Mouse (Mus musculus): ENCODE results near the gene Zfp39.

The Zfp39 gene

DNA sequence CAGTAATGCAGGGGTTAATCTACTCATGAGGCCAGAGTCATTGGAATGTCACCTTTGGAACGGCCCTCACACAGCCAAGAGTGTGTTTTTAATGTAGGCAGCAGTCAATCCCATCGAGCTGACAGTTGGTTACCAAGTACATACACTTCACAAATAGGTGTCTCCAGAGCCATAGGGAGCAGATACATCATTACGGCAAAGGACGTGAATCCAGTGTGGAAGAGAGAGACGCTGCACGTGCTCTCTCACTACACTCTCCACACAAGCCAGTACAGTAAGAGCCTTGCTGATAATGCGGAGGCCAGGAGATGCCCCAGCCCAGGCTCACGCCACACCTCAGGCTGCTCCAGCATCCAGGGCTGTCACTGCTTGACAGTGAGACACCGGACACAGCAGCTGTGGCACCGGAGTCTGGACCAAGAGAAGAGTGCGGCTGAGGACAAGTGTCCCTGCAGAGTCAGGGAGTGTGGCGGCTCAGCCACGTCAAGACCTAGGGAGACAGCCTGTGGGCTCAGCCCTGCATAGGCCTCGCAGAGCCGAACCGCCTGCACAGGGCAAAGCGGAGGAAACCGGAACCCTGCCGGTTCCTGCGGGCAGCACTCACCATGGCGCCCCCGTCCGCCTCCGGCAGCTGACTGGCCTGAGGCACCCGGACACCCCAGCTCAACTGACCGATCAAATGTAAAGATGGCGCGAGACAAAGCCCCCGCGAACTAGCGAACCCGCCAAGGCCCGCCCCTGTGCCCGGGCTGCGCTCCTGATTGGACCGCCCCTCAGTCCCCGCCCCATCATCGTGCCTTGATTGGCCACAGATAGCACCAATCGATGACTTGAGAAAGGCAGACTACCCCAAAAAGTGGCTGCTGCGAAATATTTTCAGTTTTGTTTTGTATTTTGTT, at the start of gene Zfp39:
Gene Zfp39, minus strand, starts transcription at position 715 of the 899 bp plus-strand sequence.
- peak; percentile 98 for DNase-seq

DNA sequence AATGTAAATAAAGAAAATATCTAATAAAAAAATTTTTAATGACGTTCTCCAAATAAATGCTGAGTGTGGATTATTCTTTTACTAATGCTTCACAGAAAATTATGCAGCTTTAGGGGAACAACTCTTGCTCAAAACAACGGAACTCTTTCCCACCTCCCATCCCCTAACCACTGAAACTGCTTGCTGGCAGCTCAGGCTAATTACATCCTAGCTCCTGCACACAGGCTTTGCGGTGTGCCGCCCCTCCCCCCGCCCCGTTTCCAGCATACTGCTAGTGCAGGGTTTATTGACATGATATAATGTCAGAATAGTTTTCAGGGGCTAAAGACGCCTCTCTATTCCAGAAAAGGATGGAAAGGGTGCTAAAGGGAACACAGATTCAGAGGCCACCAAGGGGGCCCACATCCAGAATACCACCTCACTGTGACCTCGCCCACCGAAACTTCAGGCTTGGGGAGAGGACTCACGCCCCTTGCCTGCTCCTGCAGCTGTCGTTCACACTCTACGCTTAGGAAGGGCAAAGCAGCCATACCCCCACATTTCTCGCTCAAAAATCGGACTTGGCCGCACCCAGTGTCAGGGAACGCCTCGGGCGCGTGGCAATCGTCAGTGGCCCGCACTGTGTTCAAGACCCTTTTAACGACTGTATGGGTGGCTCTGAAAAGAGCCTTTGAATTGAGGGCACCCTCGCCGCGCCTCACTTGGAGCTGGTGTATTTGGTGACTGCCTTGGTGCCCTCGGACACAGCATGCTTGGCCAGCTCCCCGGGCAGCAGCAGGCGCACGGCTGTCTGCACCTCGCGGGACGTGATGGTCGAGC, 49.5 kb upstream of the Zfp39 start:
- DNase-seq = peak; percentile 59

DNA sequence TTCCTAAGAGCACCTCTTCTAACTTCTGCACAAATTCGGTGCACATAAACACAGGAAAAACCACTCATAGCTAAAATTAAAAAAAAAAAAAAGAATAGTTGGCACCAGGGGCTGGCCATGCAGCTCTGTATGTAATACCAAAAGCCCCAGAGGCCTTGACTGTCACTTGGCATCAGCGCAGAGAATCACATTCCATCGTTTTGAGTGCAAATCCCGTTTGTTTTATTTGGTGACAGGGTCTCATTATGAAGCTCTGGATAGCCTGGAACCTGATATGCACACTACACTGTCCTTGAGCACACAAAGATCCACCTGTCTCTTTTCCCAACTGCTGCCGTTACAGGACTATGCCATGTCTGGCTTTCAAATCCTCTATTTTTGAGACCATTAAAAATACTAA, 47.2 kb upstream of the Zfp39 start:
- no peak for DNase-seq

DNA sequence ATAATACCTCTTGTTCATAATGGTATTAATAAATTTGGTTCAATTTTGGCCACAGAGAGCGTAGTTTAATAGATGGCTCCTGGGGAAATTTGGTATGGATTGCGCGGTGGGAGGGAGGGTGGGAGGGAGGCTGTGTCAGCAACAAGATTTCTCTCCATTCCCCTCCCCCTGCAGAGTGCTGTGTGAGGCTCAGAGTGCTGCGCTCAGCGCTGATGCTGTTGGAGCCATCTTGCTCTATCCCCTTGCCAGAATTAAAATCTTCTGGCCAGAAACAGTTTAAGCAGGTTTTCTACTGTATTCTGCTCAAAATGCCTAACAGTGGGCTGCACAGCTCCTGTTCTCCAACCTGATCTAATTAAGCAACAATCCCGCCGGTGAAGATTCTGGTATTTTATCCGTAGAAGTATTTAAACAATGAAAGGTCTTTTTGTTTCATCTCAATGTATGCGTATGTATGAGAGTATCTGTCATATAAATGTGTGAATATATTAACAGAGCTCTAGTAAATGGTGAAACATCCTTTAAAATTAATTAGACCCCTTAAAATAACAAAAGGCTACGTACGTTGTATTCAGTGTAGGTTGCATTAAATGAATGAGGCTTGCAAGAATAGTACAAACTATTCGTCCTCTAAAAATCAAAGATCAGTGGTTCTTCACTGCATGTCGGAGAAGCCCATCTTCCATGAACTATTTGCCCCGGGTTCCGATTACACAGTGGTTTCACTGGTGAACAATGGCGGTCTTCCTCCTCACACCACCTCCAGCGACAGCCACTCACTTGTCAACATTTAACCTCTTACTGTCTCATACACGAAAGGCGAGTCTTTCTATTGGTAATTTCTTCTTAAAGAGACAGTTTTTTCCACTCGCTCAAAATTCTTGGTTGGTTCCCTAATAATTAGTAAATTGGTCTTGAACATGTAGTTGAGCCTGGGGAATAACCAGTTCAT, 45.7 kb upstream of the Zfp39 start:
- peak; percentile 54 for DNase-seq

DNA sequence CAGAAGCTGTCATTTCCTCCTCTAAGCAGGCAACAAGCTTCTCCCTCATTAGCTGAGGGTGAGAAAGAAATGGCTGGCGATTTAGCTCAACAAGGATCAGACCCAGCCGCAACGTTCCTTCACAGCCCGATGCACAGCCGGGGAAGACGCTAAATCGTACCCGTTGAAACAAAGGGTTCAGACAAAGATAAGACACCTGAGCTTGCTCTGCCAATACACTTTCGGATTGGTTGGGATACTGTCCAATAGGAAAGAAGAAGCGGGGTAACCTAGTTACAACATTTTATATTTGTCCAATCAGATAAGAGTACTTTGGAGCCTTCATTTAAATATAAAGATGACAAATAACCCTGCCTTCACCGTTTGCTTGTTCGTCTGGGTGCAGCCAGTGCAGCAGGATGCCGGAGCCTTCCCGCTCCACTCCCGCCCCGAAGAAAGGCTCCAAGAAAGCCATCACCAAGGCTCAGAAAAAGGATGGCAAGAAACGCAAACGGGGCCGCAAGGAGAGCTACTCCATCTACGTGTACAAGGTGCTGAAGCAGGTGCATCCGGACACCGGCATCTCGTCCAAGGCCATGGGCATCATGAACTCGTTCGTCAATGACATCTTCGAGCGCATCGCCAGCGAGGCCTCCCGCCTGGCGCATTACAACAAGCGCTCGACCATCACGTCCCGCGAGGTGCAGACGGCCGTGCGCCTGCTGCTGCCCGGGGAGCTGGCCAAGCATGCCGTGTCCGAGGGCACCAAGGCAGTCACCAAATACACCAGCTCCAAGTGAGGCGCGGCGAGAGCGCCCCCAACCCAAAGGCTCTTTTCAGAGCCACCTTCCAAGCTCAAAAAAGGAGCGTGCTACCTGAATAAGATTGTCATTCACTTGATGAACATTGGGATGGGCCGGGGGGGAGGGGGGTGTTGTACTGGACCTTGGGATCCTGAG, 44.8 kb upstream of the Zfp39 start, which contains the start of gene Hist3h2ba:
Gene Hist3h2ba, plus strand, starts transcription at position 379 of the 938 bp plus-strand sequence.
- peak; percentile 85 for DNase-seq

DNA sequence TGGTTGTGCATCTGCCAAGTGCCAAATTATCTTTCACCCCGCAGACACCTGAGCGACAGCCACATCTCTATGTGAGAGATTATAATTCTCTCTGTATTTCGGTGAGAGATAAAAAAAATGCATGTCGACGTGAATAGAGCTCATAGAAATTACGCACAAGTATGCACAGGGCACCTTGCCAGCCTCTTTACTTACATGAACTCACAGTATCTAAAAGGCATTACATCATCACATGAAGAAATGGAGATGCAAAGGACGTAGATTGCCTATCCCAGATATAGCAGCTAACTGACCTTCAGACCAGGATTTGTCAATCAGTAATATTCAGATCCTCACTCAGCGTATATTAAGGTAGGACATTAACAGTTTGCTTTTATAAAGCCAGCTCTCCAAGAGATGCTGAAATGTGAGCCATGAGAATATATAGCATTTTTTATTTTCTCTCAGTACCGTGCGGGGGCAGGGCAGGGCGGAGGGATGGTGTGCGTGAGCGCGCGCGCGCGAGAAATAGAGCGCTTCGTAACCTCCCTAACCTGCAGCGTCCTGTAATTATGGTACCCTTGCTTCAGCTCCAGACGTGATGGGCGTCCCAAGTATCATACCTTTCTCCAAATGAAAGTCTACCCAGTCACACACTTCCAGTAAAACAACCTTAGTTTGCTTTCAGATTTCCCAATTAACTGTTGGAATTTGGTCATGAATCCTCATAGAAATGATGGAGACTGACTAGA, 43.9 kb upstream of the Zfp39 start:
- peak; percentile 77 for DNase-seq

DNA sequence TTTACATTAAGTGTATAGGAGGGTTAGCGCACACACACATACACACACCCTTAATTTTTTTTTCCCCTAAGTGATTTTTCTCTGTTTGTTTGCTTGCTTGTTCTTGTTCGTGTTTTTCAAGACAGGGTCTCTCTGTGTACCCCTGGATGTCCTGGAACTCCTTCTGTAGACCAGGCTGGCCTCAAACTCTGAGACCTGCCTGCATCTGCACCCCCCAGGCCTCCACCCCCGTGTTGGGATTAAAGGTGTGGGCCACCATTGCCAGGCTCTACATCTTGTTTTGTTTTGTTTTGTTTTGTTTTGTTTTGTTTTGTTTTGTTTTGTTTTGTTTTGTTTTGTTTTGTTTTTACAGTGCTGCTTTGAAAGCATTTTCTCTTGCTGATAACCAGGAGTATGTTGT, 43.3 kb upstream of the Zfp39 start:
- DNase-seq = no peak

DNA sequence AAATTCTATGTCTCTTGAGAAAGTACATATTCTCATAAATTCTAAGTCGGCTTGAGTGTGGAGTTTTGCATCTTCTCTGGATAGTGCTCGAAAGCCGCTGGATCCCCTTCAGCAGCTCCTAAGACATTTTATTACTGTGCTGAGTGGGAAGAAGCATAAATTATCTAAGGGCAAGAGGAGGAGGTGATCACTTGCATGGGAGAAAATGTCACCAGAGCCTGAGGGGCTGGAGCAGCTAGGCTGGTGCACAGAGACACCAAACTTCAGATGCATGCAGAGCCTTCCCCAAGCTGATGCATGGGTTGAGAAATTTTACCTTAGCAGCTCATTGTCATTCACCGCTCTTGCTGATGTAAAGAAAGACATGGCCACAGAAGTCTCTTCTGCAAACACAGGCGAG, 40.1 kb upstream of the Zfp39 start:
- DNase-seq = no peak

DNA sequence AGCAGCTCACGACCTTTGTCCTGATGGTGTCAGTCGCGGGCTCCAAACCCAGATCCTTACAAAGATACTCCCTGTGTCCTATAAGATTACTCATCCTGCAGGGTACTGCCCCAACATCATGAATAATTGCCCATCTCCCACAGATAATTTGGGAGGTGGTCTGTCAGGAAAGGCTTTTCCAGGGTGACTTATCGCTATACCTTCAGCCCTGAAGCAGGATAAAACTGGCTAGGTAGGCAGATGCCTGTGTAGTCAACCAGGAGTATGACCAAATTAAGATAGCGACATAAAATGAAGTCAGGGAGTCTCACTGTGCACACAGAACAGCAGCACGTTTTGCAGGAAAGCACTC, 35.0 kb upstream of the Zfp39 start:
- DNase-seq = no peak

DNA sequence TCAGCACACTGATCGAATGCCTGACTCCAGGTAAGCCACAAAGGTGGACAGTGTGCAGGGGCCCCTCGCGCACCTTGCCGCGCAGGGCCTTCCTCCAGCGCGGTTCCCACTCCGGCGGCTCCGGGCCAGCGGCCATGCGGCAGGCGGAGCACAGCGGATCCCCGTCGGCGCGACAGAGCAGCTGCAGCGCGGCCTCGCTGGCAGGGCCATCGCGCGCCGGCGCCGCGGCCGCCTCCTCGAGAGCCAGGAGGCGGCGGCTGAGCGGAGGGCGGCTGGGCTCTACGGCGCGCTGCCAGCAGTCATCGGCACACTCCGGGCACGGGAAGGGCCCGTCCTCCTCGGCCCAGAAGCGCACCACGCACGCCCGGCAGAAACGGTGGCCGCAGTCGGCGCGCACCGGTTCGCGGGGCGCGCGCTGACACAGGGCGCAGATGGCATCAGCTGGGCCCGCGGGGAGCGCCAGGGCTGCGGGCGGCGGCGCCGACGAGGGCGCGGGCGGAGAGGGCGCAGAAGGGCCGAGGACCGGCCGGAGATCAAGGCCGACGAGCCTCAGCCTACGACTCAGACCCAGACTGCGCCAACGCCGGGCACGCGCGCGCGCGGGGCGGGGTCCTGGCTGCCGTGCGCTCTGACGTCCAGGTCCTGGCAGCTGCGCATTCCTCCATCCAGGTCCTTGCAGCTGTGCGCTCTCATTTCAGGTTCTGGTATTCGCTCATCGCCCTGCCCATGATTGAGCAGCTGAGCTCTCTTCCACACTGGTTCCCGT, 34.5 kb upstream of the Zfp39 start, which contains the start of gene Rnf187:
Gene Rnf187, minus strand, starts transcription at position 595 of the 766 bp plus-strand sequence.
- peak; percentile 92 for DNase-seq

DNA sequence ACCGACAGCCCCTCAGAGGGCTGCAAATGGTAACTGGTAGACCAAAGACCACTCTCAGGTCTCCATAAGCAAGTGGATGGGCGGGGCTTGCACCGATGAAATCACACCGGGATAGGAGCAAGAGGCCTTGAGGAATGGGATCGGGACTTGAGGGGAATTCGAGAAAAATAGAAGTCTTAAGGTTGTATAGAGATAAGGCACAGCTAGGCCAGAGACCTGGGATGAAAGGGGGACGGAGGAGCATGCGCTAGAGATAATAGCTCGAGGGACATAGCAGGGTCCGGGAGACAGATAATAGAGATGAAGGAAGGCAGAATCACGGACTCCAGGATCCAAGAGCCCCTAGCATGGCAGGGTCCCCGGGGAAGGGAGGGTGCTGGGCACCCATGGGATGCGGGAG, 33.9 kb upstream of the Zfp39 start:
- no peak for DNase-seq

DNA sequence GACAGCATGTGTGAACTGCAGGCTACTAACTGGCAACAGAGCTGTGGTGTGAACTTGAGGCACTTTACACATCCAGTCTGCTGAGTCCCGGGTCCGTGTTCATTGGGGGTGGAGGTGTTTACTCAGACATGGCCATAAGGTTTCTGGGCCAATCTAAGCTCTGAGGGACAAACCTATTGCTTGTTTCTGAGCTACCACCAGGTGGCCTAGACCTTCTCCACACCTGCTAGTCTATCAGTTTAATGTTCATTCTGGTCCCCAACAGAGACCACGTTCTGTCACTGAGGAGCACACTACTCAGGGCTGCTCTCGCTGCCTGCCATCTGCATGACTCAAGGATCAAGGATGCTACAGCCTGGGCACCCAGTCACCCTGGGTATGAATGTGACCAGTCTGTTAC, 27.6 kb upstream of the Zfp39 start:
- peak; percentile 46 for DNase-seq

DNA sequence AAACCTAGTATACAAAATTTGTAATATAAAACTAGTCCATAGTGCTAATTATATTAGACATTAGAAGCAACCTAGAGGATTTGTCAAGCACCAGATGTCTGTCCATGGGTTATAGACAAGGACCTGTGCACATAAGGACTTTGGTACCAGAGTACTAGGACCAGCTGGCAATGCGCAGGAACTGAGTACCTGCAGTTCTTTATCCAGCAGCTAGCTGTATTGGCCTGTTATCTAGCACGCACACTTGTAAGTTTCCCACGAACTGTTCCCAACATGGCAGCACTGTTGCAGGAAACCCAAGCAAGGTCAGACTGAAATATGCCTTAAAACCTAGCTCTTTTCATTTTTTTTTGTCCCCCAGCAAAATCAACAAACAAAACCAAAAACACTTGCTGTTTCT, 26.2 kb upstream of the Zfp39 start:
- no peak for DNase-seq

DNA sequence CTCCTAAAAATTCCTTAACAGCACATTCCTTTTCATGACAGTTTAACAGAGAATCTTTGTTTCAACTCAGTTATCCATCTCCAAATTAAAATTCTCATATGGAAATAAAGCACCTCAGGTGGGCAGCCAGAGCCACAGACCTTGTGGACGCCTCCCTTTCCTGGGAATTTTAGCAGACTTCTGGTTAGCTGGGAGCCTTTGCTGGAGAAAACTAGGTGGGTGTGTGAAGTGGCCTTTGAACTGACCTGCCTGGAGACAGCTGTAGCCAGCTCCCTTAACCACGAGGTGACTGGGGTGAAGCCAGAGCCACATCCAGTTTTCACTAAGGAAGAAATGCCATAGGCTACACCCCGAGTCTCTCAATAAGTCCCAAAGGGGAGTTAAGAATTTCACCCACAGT, 25.6 kb upstream of the Zfp39 start:
- DNase-seq = no peak

DNA sequence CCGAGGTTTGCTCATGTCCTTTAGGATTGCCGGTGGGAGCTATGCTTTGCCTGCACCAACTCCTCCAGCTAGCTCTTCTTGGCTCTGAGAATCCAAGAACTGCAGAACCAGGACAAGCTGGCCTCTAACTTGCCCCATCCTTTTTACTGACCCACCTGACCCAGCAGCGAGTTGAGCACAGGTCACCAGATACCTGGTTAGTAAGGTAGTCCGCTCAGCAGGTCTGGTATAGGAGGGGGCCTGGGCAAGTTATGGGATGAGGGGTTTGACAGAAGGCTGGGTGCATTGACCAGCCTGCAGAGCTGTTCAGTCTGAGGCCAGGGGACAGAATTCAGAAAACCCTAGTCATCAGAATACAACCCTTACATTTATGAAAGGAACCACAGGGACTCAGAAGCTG, 25.0 kb upstream of the Zfp39 start:
- no peak for DNase-seq

DNA sequence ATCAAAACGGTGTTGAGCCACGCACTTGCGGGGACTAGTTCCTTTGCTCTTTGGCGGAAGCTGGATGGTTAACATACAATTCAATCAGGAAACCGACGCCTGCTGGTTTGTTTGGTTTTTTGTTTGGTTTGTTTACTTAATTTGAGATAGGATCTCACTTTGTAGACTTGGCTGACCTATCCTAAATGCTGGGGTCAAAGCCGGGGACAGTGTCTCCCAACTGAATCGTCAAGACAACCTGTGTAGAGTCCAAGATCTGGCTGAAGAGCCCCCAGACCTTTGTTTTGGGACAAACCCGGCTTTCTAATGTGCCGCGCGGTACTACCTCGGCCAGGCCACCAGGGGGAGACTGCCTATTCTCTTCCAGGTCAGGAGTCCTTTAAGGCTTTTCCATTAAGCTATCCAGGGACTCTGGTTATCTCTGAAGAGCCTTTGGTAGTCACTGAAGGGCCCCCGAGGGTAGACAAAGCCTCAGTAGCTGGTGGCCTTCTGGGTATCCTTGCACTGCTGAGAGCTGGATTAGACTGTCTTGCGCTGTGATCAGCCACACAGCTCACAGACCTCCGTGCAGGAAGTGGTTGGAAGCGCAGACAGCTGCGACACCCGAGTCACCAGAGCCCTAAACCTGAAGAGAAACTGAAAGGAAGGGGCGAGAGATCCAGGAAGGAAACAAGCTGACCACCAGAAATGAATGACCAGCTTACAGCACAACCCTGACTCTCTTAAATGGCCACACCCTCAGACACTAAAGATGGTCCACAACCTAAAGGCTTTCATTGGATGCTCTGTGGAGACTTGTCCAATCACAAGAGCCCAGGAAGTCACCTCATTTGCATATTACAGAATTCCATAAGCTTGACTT, 24.0 kb upstream of the Zfp39 start:
- peak; percentile 75 for DNase-seq

DNA sequence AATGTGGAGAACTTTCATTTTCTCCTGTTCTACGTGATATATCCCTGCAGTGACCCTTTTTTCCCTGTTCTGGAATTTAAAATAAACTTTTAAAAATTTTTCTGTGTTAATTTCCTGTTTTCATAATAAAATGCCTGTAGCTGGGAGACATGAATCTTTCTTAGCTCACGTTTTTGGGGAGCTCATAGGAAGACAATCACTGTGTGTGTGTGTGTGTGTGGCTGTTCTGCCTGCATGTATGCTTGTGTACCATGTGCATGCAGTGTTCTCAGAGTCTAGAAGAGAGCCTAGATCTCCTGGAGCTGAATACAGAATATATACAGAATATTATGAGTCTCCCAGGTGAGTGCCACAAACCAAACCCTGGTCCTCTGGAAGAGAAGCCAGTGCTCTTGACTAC, 23.0 kb upstream of the Zfp39 start:
- no peak for DNase-seq

DNA sequence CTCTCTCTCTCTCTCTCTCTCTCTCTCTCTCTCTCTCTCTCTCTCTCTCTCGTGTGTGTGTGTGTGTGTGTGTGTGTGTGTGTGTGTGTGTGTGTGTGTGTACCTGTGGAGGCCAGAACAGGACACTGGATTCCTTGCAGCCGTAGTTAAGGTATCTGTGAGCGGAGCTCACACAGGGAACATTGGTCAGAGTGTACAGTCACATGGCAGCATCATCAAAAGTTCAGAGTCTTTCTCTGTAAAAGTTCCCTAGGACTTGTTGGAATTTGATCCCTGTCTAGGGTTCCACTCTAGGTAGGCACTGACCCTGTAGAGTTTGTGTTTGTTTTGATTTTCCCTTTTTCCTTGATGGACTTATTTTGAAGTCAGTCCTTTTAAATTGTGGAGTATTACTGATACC, 22.6 kb upstream of the Zfp39 start:
- DNase-seq = no peak

DNA sequence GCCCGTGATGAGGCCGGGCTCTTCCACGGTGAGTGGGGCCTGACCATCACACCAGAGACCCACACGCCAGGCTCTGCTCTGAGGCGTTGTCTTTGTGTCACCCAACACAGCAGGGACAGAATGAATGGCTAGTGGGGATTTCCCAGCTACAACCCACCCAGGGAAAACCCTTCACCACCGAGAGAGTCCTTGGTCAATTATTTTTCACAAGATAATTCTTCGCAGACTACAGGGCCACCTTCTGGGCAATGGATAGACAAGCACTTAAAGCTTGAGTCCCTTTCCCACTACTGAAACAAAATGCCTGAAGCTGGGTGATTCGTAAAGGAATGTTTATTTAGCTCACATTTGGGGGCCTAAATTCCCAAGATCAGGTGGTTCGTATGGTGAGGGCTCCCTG, 18.4 kb upstream of the Zfp39 start:
- DNase-seq = no peak
